Mouse (Mus musculus) hindbrain, embryonic 13.5 days (tissue): Measurements from ENCODE around the gene Ccl7. TPM values are rescaled to one million over a fixed set of nuclear protein-coding genes. Genes with fewer than 3 reads are reported as not detected.

Experiments
- ATAC-seq: fragments of 200-750 bp; cut with Nextera tagmentation; 2 replicates; pipeline ENCODE4 v1.8.0; 2017; ENCODE audit warnings: moderate TSS enrichment; ENCODE audit not compliant: low FRiP score
- H3K27ac ChIP-seq: fragments of 300-500 bp; sonication (generic); 2 replicates; pipeline ENCODE4 v1.5.1; 2015; ENCODE audit warnings: inconsistent platforms, mild to moderate bottlenecking, moderate library complexity
- H3K27me3 ChIP-seq: fragments of 300-500 bp; sonication (generic); 2 replicates; pipeline ENCODE4 v1.6.1; 2015; ENCODE audit warnings: mild to moderate bottlenecking, inconsistent platforms
- H3K36me3 ChIP-seq: fragments of 300-500 bp; sonication (generic); 2 replicates; pipeline ENCODE4 v1.6.1; 2015; ENCODE audit warnings: mild to moderate bottlenecking, inconsistent platforms
- H3K4me1 ChIP-seq: fragments of 300-500 bp; sonication (generic); replicated peaks from 2 replicates; pipeline ENCODE4 v1.6.1; 2015; ENCODE audit warnings: inconsistent platforms
- H3K4me2 ChIP-seq: fragments of 300-500 bp; sonication (generic); 2 replicates; pipeline ENCODE4 v1.6.1; 2015; ENCODE audit warnings: inconsistent platforms, mild to moderate bottlenecking, moderate library complexity
- H3K4me3 ChIP-seq: fragments of 300-500 bp; sonication (generic); 2 replicates; pipeline ENCODE4 v1.5.1; 2015; ENCODE audit warnings: mild to moderate bottlenecking, inconsistent platforms
- H3K9ac ChIP-seq: fragments of 300-500 bp; sonication (generic); 2 replicates; pipeline ENCODE4 v1.6.1; 2015; ENCODE audit warnings: mild to moderate bottlenecking, inconsistent platforms
- H3K9me3 ChIP-seq: fragments of 300-500 bp; sonication (generic); 2 replicates; pipeline ENCODE4 v1.6.1; 2016; ENCODE audit warnings: inconsistent platforms
- WGBS: fragments of 180-500 bp; shearing (Covaris S2); methylation state at CpG from one replicate; pipeline ENCODE4 v1.1.7; 2015; 5-methylcytosine and 5-hydroxymethylcytosine counted together
- polyA plus RNA-seq: library from polyadenylated mRNA; unstranded; fragments of >200 nt; fragmentation: Nextera tagmentation; extraction: Ambion mirVana; gene quantifications from 2 replicates; pipeline ENCODE4 v1.2.1, GENCODE M21; 2015

Gene Ccl7
- polyA plus RNA-seq, 1 experiment from 2014 or later, result 0.57 TPM

GRCm38 (mm10) chr11:82078136-82078730, 32.7 kb downstream of the Ccl7 start:
- no peak overlapping the region for H3K4me2 ChIP-seq
- no peaks in the 10 kb centered on the region for H3K4me1 ChIP-seq
- no peak overlapping the region for H3K27ac ChIP-seq
- no peak overlapping the region for H3K4me3 ChIP-seq
- no peaks in the 10 kb centered on the region for H3K36me3 ChIP-seq
- no peak for ATAC-seq
- no peak overlapping the region for H3K9ac ChIP-seq
- H3K9me3 ChIP-seq, result no peaks in the 10 kb centered on the region
- H3K27me3 ChIP-seq, result no peaks in the 10 kb centered on the region

- no peak overlapping the region for H3K4me3 ChIP-seq
- 83% methylated on average over 3 of the region's 3 CpGs for WGBS
- no peaks in the 10 kb centered on the region for H3K4me1 ChIP-seq
- no peak overlapping the region for H3K4me2 ChIP-seq
- no peak overlapping the region for H3K9ac ChIP-seq
- H3K36me3 ChIP-seq, result no peaks in the 10 kb centered on the region
- H3K27me3 ChIP-seq, result no peaks in the 10 kb centered on the region
- no peaks in the 10 kb centered on the region for H3K9me3 ChIP-seq
- no peak for ATAC-seq
- no peak overlapping the region for H3K27ac ChIP-seq
These were observed 35.4 kb downstream of the Ccl7 start for GRCm38 (mm10) chr11:82080865-82081264.

GRCm38 (mm10) chr11:82084360-82084759, 38.8 kb downstream of the Ccl7 start:
- WGBS, result 72% methylated on average over 3 of the region's 3 CpGs
- no peaks in the 10 kb centered on the region for H3K9me3 ChIP-seq
- H3K27me3 ChIP-seq, result no peaks in the 10 kb centered on the region
- no peak overlapping the region for H3K4me3 ChIP-seq
- no peak overlapping the region for H3K27ac ChIP-seq
- no peak overlapping the region for H3K4me2 ChIP-seq
- ATAC-seq, result no peak
- H3K4me1 ChIP-seq, result no peaks in the 10 kb centered on the region
- no peak overlapping the region for H3K9ac ChIP-seq
- H3K36me3 ChIP-seq, result no peaks in the 10 kb centered on the region

Other genes with a start within 250 kb of the Ccl7 start
- gene 5530401A14Rik, start 185.0 kb upstream of the Ccl7 start, polyA plus RNA-seq, result 0.30 and 0.40 TPM in 2 replicates
- gene Asic2, start 77.3 kb upstream of the Ccl7 start, polyA plus RNA-seq, result 7.0 and 7.7 TPM in 2 replicates
- 1.1 and 1.4 TPM in 2 replicates for gene Ccl2, start 10.1 kb upstream of the Ccl7 start, polyA plus RNA-seq
- gene Gm17268, start 7.2 kb upstream of the Ccl7 start, polyA plus RNA-seq, result not detected in 2 replicates
- gene Ccl11, start 12.1 kb downstream of the Ccl7 start, polyA plus RNA-seq, result 0.16 and 0.48 TPM in 2 replicates
- 1.1 and 2.0 TPM in 2 replicates for gene Ccl12, start 56.1 kb downstream of the Ccl7 start, polyA plus RNA-seq
- gene Ccl8, start 69.5 kb downstream of the Ccl7 start, polyA plus RNA-seq, result not detected in 2 replicates